Mouse (Mus musculus) liver, postnatal 0 days (tissue): ENCODE measurements around the gene Lingo4. TPM values are rescaled to one million over a fixed set of nuclear protein-coding genes. Genes with fewer than 3 reads are reported as not detected.
A peak's percentile ranks its signal among the peaks of the same experiment; 100 is the strongest.

Experiments used
- ATAC-seq: fragments of 200-750 bp; cut with Nextera tagmentation; 2 replicates; pipeline ENCODE4 v1.8.0; 2017; ENCODE audit warnings: mild to moderate bottlenecking, moderate library complexity
- DNase-seq: peaks from one replicate; pipeline ENCODE4 v3.0.0-alpha.2; 2016
- H3K27ac ChIP-seq: fragments of 300-500 bp; sonication (generic); 2 replicates; pipeline ENCODE4 v1.5.1; 2014; ENCODE audit warnings: antibody characterized with exemption, moderate library complexity, mild to moderate bottlenecking, low read depth
- H3K27me3 ChIP-seq: fragments of 300-500 bp; sonication (generic); 2 replicates; pipeline ENCODE4 v1.6.1; 2014; ENCODE audit warnings: low read length, control low read depth, mixed read lengths; ENCODE audit not compliant: insufficient read depth
- H3K36me3 ChIP-seq: fragments of 300-500 bp; sonication (generic); replicated peaks from 2 replicates; pipeline ENCODE4 v1.6.1; 2014; ENCODE audit warnings: mild to moderate bottlenecking, control low read depth, low read length, moderate library complexity, mixed read lengths; ENCODE audit not compliant: insufficient read depth
- H3K4me1 ChIP-seq: fragments of 300-500 bp; sonication (generic); 2 replicates; pipeline ENCODE4 v1.6.1; 2014; ENCODE audit warnings: antibody characterized with exemption, mild to moderate bottlenecking, control low read depth; ENCODE audit not compliant: insufficient read depth
- H3K4me2 ChIP-seq: fragments of 300-500 bp; sonication (generic); 2 replicates; pipeline ENCODE4 v1.6.1; 2014; ENCODE audit warnings: low read depth, mild to moderate bottlenecking, low read length, moderate library complexity, mixed read lengths
- H3K4me3 ChIP-seq: fragments of 300-500 bp; sonication (generic); 2 replicates; pipeline ENCODE4 v1.5.1; 2014; ENCODE audit warnings: low read depth, low read length
- H3K9ac ChIP-seq: fragments of 300-500 bp; sonication (generic); replicated peaks from 2 replicates; pipeline ENCODE4 v1.6.1; 2014; ENCODE audit warnings: mild to moderate bottlenecking, moderate library complexity
- H3K9me3 ChIP-seq: fragments of 300-500 bp; sonication (generic); 2 replicates; pipeline ENCODE4 v1.6.1; 2016; ENCODE audit warnings: mild to moderate bottlenecking, control low read depth, low read length, mixed read lengths
- CTCF ChIP-seq: sonication (generic); IDR thresholded peaks from 2 replicates; pipeline ENCODE4 v1.5.1; 2016; ENCODE audit warnings: antibody characterized with exemption, low read depth
- EP300 ChIP-seq: IDR thresholded peaks from 2 replicates; pipeline ENCODE4 v1.6.1; 2016; ENCODE audit warnings: antibody characterized with exemption, low read depth, mild to moderate bottlenecking
- WGBS: fragments of 180-500 bp; shearing (Covaris S2); extraction: QIAGEN DNeasy Blood & Tissue Kit; methylation state at CpG from one replicate; pipeline ENCODE4 v1.1.7; 2014; ENCODE audit not compliant: insufficient replicate concordance; 5-methylcytosine and 5-hydroxymethylcytosine counted together
- polyA plus RNA-seq: library from polyadenylated mRNA; unstranded; fragments of >200 nt; fragmentation: Nextera tagmentation; extraction: Ambion mirVana; gene quantifications from 2 replicates; pipeline ENCODE4 v1.2.1, GENCODE M21; 2015

The Lingo4 gene
- polyA plus RNA-seq, 1 experiment from 2014 or later, result 0.38 TPM

DNA sequence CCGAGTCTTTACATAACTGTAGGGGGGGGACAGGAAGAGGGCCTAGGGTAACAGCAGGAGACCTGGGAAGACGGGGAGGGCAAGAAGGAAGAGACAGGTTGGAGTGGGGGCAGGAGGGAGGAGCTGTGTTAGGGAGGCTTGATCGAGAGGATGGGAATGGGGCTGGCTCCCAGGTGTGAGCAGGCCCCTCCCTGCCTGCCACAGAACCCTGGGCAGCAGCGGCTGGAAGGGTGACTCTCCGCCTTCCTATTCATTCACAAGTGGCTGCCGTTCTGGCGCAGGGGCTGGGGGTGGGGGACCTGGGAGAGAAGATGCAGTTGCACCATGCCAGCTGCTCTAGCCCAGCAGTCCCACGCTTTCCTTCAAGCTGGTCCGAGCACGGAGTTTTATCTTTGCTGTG lies 25.2 kb upstream of the Lingo4 start:
- DNase-seq (no peak), ATAC-seq (peak; percentile 16; the same call in 1 of the 2 replicates)
- H3K4me1 ChIP-seq, result peaks cover 15% of the 10 kb centered on the region
- peak overlapping the region; percentile 66 for H3K4me2 ChIP-seq
- no peaks in the 10 kb centered on the region for H3K27me3 ChIP-seq
- no peak for TF ChIP-seq EP300
- TF ChIP-seq CTCF, result no peak
- H3K4me3 ChIP-seq, result peak overlapping the region; percentile 50
- peak overlapping the region; percentile 72 for H3K27ac ChIP-seq
- no peaks in the 10 kb centered on the region; the same call in 1 of the 2 replicates for H3K36me3 ChIP-seq
- H3K9ac ChIP-seq, result peak overlapping the region; percentile 62
- no peaks in the 10 kb centered on the region for H3K9me3 ChIP-seq
- 13% methylated on average over 7 of the region's 10 CpGs for WGBS

DNA sequence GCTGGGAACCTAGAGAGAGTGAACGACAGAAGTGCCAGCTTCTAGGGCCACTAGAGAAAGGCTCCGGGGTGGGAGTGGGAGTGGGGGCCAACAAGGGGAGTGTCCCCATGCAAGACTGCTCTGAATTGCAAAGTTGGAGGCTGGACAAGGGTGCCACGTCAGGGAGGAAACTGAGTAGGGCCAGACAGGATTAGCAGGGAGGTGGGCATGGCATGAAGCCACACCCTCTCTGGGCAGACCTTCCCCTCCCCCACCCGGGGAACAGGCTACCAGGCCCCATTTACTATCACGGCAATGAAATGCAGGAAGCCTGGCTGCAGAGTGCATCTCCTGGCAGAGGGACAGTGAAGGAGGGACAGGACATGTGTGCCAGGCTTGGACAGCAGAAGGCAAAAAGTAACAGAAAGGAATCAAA lies 24.7 kb upstream of the Lingo4 start:
- H3K9me3 ChIP-seq, result no peaks in the 10 kb centered on the region
- peak overlapping the region; percentile 62; the same call in 1 of the 2 replicates for H3K9ac ChIP-seq
- H3K27me3 ChIP-seq, result no peaks in the 10 kb centered on the region
- DNase-seq, result no peak
- H3K4me2 ChIP-seq, result peak overlapping the region; percentile 66
- ATAC-seq, result no peak
- H3K36me3 ChIP-seq, result no peaks in the 10 kb centered on the region; the same call in 1 of the 2 replicates
- WGBS, result 4% methylated on average over 5 of the region's 5 CpGs
- peaks cover 15% of the 10 kb centered on the region for H3K4me1 ChIP-seq
- TF ChIP-seq CTCF (no peak), EP300 (no peak)
- peak overlapping the region; percentile 50 for H3K4me3 ChIP-seq
- H3K27ac ChIP-seq, result no peak overlapping the region

DNA sequence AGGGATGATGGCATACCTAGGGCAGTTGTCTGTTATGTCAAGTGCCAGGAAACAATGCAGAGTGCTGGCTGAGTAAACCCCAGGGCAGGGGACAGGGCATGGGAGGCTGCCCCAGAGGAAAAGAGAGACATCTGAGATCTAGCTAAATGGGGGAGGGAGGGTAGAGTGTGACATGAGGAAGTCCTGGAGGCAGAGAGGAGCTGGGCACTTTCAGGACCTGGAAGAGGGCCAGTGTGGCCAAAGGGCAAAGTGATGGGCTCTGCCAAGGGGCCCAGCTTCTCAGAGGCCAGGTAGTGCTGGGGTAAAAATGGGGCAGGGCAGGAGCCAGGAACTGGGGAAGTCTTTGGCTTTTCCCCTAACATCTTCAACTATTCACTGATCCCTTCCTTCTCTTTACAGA lies 23.7 kb upstream of the Lingo4 start:
- Histone ChIP-seq H3K4me3 (no peak overlapping the region), H3K9me3 (no peaks in the 10 kb centered on the region), H3K36me3 (no peaks in the 10 kb centered on the region; the same call in 1 of the 2 replicates), H3K27ac (no peak overlapping the region), H3K9ac (no peak overlapping the region), H3K4me1 (peaks cover 13% of the 10 kb centered on the region), H3K27me3 (no peaks in the 10 kb centered on the region), H3K4me2 (0 out of 2 replicates have a peak overlapping the region, but pooled peaks have one; percentile 66)
- ATAC-seq (no peak), DNase-seq (no peak)
- TF ChIP-seq CTCF (no peak), EP300 (no peak)

DNA sequence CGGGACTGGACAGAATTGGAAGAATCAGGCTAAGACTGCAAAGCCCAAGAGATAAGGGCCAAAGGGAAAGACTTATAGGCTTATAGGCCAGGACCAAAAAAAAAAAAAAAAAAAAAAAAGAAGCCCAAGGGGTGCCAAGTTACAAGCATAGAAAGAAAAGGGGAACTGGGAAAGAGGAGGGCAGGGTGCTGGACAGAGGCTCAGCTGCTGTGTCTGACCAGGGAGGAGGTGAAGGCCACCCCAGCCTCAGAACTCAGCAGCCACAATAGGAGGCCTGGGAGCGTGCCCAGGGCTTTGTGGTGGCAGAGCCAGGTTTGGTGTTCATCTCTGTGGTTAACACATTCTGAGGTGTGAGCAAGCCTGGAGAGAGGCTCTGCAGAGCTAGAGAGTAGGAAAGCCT lies 23.2 kb upstream of the Lingo4 start:
- Histone ChIP-seq H3K36me3 (no peaks in the 10 kb centered on the region; the same call in 1 of the 2 replicates), H3K4me3 (no peak overlapping the region), H3K27ac (no peak overlapping the region), H3K4me2 (no peak overlapping the region), H3K9me3 (no peaks in the 10 kb centered on the region), H3K9ac (no peak overlapping the region), H3K4me1 (peaks cover 9% of the 10 kb centered on the region), H3K27me3 (no peaks in the 10 kb centered on the region)
- 42% methylated on average over 2 of the region's 2 CpGs for WGBS
- DNase-seq (no peak), ATAC-seq (no peak)
- TF ChIP-seq CTCF (no peak), EP300 (no peak)

DNA sequence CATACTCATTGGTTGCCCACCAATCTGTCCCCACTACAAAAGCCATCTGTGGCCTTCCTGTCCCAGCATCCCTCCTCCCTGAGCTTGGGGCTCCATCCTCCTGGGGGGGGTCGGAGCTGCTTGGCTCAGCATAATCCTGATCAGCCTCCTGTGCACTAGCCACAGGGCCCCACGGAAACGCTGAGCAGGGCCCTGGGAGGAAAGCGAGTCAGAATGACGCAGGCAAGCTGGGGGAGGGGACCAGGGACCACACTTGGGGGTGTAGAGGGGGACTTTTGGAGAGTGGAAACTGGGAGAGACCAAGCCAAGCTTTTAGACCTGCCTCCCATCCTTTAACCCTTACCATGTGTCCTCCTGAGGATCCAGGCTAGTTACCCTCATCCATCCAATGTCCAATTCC lies 22.5 kb upstream of the Lingo4 start:
- no peaks in the 10 kb centered on the region; the same call in 1 of the 2 replicates for H3K36me3 ChIP-seq
- H3K9me3 ChIP-seq, result no peaks in the 10 kb centered on the region
- H3K9ac ChIP-seq, result no peak overlapping the region
- ATAC-seq (no peak), DNase-seq (no peak)
- no peak overlapping the region for H3K4me3 ChIP-seq
- 63% methylated on average over 5 of the region's 5 CpGs for WGBS
- H3K27me3 ChIP-seq, result no peaks in the 10 kb centered on the region
- TF ChIP-seq CTCF (no peak), EP300 (no peak)
- H3K4me2 ChIP-seq, result no peak overlapping the region
- no peak overlapping the region for H3K27ac ChIP-seq
- H3K4me1 ChIP-seq, result peaks cover 9% of the 10 kb centered on the region

DNA sequence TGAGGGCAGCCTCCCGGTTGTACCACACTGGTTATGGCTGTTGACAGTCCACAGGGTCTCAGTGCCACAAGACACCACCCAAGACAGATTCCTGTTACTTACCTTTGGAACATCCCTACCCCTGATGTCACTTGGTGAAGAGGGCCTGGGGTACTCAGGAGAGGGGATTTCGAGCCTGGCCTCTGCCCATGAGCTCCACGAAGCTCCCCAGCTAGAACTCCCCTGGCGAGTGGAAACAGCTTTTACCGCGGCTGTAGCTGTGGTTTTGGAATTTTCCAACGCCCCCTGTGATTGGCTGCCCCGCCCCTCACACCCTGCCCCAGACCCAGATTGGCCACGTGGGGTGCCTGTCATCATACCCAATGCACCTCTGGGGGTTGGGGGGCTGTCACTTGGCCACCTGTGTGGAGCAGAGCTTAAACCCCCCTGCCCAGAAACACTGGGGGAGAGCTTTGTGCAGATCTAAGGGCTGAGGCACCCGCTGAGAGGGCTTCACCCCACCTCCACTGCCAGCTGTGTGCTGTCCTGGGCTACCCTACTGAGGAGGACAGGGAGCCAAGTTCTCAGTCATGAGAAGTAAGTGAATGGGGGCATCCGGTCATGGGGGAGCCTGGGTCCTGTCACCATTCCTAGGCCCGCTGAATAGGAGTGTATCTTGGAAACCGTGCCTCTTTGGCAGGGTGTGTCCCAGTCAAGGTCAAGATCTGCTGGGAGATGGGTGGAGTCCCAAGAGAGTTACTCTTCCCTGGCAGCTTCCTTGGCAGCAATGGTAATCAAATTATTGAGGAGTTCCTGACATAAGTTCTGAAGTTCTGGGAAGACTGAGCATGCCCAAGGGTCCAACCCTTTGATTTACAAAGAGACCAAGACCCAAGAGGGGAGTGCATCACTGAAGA lies 21.0 kb upstream of the Lingo4 start:
- 28% methylated on average over 13 of the region's 13 CpGs for WGBS
- Histone ChIP-seq H3K9ac (no peak overlapping the region), H3K9me3 (no peaks in the 10 kb centered on the region), H3K4me1 (peaks cover 9% of the 10 kb centered on the region), H3K4me2 (no peak overlapping the region), H3K4me3 (no peak overlapping the region), H3K27ac (no peak overlapping the region), H3K27me3 (no peaks in the 10 kb centered on the region), H3K36me3 (no peaks in the 10 kb centered on the region; the same call in 1 of the 2 replicates)
- no peak for ATAC-seq
- TF ChIP-seq EP300 (no peak), CTCF (no peak)
- no peak for DNase-seq
